Mouse (Mus musculus): ENCODE data around the gene Vmn2r9.
A peak's percentile ranks its signal among the peaks of the same experiment; 100 is the strongest.
"Not testable (repeated sequence)": the region's sequence is repeated elsewhere in the genome, so short reads cannot be mapped to it uniquely, and the experiment has no call there.

Vmn2r9 gene

DNA sequence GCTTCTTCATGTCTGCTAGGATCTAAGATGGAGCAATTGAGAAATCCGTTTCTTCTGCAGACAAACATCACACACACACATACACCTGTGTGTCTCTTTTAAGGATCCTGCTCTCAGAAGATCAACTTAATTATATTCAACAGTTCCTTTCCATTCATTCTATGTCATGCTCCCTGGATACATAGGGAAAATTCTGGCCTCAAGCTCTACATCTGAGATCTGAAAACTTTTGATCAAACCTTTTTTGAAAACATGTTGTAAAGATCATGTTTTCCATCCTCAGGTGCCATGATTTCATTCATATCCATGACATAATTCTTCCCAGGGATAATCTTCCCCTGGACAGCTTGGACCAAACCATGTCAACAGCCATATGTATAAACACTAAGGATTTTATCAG is at the start of gene Vmn2r9:
Gene Vmn2r9 (minus strand): TSS at position 101 of the 400 bp plus-strand sequence.
- DNase-seq, result not testable (repeated sequence)

DNA sequence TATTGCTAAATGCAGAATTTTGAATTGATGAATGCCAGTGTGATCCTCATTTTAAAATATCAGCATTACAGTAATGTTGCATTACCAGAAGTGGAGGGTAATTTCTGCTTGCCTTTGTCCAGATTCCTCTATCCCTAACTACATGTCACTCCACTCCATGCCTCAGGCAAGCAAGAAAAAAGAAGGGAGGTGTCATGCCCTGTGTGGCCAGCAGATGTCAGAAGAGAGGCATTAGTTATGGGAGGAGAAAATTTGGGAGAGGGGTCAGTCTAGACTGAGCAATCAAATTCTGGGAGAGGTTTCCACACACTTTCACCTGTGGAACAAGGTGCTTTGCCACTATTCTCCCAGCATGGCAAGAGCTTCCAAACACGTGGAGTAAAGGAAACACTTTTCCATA is 14.3 kb upstream of the Vmn2r9 start:
- DNase-seq, result peak; percentile 12

DNA sequence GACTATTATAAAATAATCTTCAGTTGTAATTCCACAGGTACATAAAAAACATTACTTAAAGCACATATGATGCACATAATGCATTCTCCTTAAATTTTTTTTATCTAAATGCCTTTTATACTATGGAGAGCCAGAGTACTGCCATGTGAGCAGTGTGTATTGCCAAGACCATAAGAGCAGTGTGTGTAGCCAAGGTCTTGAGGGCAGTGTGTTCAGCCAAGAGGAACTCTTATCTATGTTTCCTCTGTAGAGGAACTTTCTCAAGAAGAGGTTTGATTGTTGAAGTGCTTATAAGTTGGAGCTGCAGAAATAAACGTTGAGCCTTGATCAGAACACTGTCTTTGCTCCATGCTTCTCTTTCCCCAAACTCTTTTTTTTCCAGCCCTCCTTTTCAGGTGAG is 2.9 kb downstream of the Vmn2r9 start:
- no peak for DNase-seq

DNA sequence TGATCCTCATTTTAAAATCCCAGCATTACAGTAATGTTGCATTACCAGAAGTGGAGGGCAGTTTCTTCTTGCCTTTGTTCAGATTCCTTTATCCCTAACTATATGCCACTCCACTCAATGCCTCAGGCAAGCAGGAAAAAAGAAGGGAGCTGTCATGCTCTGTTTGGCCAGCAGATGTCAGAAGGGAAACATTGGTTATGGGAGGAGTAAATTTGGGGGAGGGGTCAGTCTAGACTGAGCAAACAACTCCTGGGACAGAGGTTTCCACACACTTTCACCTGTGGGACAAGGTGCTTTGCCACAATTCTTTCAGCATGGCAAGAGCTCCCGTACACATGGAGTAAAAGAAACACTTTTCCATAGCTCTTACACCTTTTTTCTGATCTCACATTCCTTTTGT is 16.2 kb downstream of the Vmn2r9 start:
- peak; percentile 10 for DNase-seq

DNA sequence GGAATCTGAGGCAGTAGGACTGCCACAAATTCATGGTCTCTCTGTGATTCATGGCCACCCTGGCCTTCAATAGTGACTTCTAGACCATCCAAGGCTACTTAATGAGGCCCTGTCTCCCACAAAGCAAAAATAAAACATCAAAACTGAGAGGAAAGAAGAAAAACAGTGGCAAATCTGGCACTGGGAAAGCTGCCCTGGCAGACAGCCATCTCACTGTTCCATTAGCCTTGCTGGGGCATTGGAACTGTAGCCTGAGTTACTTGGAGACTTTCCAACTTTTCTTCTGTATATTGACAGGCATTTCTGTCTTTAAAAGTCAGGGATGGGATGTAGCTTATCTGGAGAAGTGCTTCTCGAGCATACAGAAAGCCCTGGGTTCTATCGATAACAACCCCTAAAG is 29.1 kb downstream of the Vmn2r9 start:
- DNase-seq, result no peak

DNA sequence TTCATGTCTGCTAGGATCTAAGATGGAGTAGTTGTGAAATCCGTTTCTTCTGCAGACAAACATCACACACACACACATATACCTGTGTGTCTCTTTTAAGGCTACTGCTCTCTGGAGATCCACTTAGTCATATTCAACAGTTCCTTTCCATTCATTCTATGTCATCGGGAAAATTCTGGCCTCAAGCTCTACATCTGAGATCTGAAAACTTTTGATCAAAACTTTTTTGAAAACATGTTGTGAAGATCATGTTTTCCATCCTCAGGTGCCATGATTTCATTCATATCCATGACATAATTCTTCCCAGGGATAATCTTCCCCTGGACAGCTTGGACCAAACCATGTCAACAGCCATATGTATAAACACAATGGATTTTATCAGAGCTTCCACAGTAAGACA is 43.7 kb downstream of the Vmn2r9 start, which contains the start of gene Vmn2r8:
Gene Vmn2r8 (minus strand): TSS at position 101 of the 400 bp plus-strand sequence.
- not testable (repeated sequence) for DNase-seq

DNA sequence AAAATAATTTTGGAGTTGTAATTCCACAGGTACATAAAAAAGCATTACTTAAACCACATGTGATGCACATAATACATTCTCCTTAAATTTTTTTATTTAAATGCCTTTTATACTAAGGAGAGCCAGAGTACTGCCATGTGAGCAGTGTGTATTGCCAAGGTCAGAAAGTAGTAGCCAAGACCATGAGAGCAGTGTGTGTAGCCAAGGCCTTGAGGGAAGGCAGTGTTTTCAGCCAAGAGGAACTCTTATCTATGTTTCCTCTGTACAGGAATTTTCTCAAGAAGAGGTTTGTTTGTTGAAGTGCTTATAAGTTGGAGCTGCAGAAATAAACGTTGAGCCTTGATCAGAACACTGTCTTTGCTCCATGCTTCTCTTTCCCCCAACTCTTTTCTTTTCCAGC is 48.8 kb downstream of the Vmn2r9 start:
- DNase-seq, result no peak

DNA sequence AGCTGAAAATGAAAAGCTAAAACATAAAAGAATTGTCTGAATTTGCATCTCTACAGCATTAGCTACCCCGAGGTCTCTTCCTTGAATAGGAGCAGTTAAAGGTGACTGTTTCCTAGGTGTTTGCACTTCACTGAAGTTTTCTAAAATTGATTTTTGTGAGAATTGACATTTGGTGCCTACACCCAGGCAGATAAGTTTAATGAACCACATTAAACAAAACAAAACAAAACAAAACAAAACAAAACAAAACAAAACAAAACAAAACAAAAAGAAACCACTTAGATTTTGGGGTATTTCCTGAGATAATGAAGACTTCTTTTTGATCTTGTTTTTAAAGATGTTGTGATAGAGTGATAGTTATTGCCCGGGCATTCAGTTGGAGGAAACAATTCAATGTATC is 57.1 kb downstream of the Vmn2r9 start, which contains the start of gene Tmed11:
Gene Tmed11 (minus strand): TSS at position 101 of the 400 bp plus-strand sequence.
- DNase-seq, result not testable (repeated sequence)

DNA sequence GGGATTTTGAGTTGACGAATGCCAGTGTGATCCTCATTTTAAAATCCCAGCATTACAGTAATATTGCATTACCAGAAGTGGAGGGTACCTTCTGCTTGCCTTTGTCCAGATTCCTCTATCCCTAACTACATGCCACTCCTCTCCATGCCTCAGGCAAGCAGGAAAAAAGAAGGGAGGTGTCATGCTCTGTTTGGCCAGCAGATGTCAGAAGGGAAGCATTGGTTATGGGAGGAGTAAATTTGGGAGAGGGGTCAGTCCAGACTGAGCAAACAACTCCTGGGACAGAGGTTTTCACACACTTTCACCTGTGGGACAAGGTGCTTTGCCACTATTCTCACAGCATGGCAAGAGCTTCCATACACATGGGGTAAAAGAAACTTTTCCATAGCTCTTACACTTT is 62.0 kb downstream of the Vmn2r9 start:
- DNase-seq, result peak; percentile 5
